Mouse (Mus musculus) MEL (cell line): ENCODE data around the gene Ndc80.

Experiments
- CTCF ChIP-seq, 3 experiments: IDR thresholded peaks in 2 of 3; conservative IDR thresholded peaks in 1 of 3; 2 replicates each; pipeline ENCODE4 v1.5.1; 2011 to 2012; ENCODE audit warnings: low read length in 3 of 3, low read depth in 2 of 3, mild to moderate bottlenecking in 2 of 3, improper control_type of control experiment in 1 of 3, inconsistent platforms in 1 of 3, mixed read lengths in 1 of 3, moderate library complexity in 1 of 3; ENCODE audit not compliant: control insufficient read depth in 1 of 3, insufficient read depth in 1 of 3, poor library complexity in 1 of 3, severe bottlenecking in 1 of 3
- ELF1 ChIP-seq: IDR thresholded peaks from 2 replicates; pipeline ENCODE4 v1.6.1; 2014; ENCODE audit warnings: low read depth, mild to moderate bottlenecking, inconsistent platforms, low read length, improper control_type of control experiment, moderate library complexity
- HCFC1 ChIP-seq: IDR thresholded peaks from 2 replicates; pipeline ENCODE4 v1.6.1; 2012; ENCODE audit warnings: low read depth, mild to moderate bottlenecking, inconsistent platforms, low read length, improper control_type of control experiment, moderate library complexity
- MAFK ChIP-seq: IDR thresholded peaks from 2 replicates; pipeline ENCODE4 v1.6.1; 2011; ENCODE audit warnings: low read depth, mild to moderate bottlenecking, low read length, improper control_type of control experiment, borderline replicate concordance
- NRF1 ChIP-seq: IDR thresholded peaks from 2 replicates; pipeline ENCODE4 v1.6.1; 2014; ENCODE audit warnings: low read depth, mild to moderate bottlenecking, inconsistent platforms, low read length, improper control_type of control experiment, moderate library complexity; ENCODE audit not compliant: poor library complexity, insufficient read depth, severe bottlenecking
- POLR2A ChIP-seq, 2 experiments: IDR thresholded peaks; 2 replicates each; pipeline ENCODE4 v1.6.1; 2011 to 2012; ENCODE audit warnings: low read length in 2 of 2, mild to moderate bottlenecking in 2 of 2, control low read depth in 1 of 2, improper control_type of control experiment in 1 of 2, low read depth in 1 of 2, moderate library complexity in 1 of 2; ENCODE audit not compliant: control insufficient read depth in 1 of 2, insufficient read depth in 1 of 2, poor library complexity in 1 of 2
- POLR2AphosphoS2 ChIP-seq: IDR thresholded peaks from 2 replicates; pipeline ENCODE4 v1.6.1; 2011; ENCODE audit warnings: low read length, improper control_type of control experiment
- RAD21 ChIP-seq: IDR thresholded peaks from 2 replicates; pipeline ENCODE4 v1.6.1; 2011; ENCODE audit warnings: mild to moderate bottlenecking, low read depth, low read length, improper control_type of control experiment
- RCOR1 ChIP-seq: IDR thresholded peaks from 2 replicates; pipeline ENCODE4 v1.6.1; 2012; ENCODE audit warnings: low read depth, mild to moderate bottlenecking, inconsistent platforms, low read length, improper control_type of control experiment
- SMC3 ChIP-seq: IDR thresholded peaks from 2 replicates; pipeline ENCODE4 v1.6.1; 2011; ENCODE audit warnings: low read depth, low read length, improper control_type of control experiment

DNA sequence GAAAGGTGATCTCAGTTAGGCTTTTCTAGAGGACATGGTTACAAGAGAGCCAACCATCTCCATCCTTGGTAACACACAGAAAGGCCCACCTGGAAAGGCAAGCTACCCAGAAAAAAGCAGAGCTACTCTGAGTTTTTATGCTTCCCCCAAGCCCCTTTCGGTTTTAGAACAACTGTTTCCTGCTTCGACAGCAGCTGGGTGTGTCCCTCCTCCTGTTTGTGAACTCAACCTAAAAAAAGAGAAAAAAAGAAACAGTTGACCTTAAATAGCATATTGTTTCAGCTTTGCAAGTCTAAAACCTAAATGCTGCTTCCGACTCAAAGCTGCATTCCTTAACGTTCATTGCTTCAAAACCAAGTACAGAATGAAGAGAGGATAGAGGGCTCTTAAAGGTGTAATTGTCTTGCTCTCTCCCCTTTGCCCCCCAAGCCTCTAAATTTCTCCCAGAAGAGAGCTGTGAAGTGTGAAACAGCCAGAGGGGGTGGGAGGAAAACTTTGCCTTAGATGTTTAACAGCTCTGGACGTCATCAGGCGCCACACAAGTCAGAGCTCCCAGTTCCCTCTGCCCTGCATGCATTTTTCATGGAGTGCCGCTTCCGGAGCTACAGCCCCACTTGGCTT is 40.3 kb downstream of the Ndc80 start:
- TF ChIP-seq MAFK (no peak), RAD21 (no peak), CTCF (IDR thresholded peaks at IDR 0.05 in 2 of 3, conservative IDR thresholded peaks at IDR 0.05 in 1 of 3; ENCODE audit: control insufficient read depth in 1 of 3, insufficient read depth in 1 of 3, low read depth in 2 of 3, low read length in 3 of 3, poor library complexity in 1 of 3, severe bottlenecking in 1 of 3) (no peak), ELF1 (no peak), RCOR1 (no peak), POLR2A (IDR thresholded peaks at IDR 0.05; ENCODE audit: control insufficient read depth in 1 of 2, insufficient read depth in 1 of 2, low read depth in 1 of 2, low read length in 2 of 2, poor library complexity in 1 of 2) (no peak; a peak in 1 of 4 replicates), NRF1 (no peak), HCFC1 (peak; percentile 54; the same call in 1 of the 2 replicates), SMC3 (no peak), POLR2AphosphoS2 (no peak)
